Mouse (Mus musculus) monocyte, adult 5-6 weeks (primary cell): ENCODE measurements around the gene Olfr1123. TPM values are rescaled to one million over a fixed set of nuclear protein-coding genes. Genes with fewer than 3 reads are reported as not detected.
"Not testable (repeated sequence)": the region's sequence is repeated elsewhere in the genome, so short reads cannot be mapped to it uniquely, and the experiment has no call there.

Experiments used
- ATAC-seq: fragments of 153-309, 156-312 bp; replicated peaks from 2 replicates; pipeline ENCODE4 v1.8.0; 2017; ENCODE audit warnings: mild to moderate bottlenecking; ENCODE audit not compliant: low TSS enrichment, insufficient number of reproducible peaks, severe bottlenecking, poor library complexity, low FRiP score
- total RNA-seq: library from RNA; stranded (forward); fragments of 200-1000, 200-491, 200-594 nt; gene quantifications from 3 replicates; pipeline ENCODE4 v1.2.3, GENCODE M21; 2017

Olfr1123 gene
- total RNA-seq: not detected in 3 replicates

GRCm38 (mm10) chr2:87416335-87416734, at the start of gene Olfr1123:
Gene Olfr1123, plus strand, starts transcription at chr2:87416635.
- ATAC-seq: no peak

GRCm38 (mm10) chr2:87369595-87369994, 46.8 kb upstream of the Olfr1123 start, which contains the start of gene Olfr1121:
Gene Olfr1121, plus strand, starts transcription at chr2:87369895.
- no peak for ATAC-seq

GRCm38 (mm10) chr2:87371726-87372125, 44.7 kb upstream of the Olfr1123 start:
- ATAC-seq: no peak

- no peak for ATAC-seq
Observed at GRCm38 (mm10) chr2:87383935-87384334, 32.5 kb upstream of the Olfr1123 start.

GRCm38 (mm10) chr2:87385549-87385948, 30.9 kb upstream of the Olfr1123 start, which contains the start of gene Olfr1122:
Gene Olfr1122, plus strand, starts transcription at chr2:87385849.
- no peak for ATAC-seq

GRCm38 (mm10) chr2:87393605-87394004, 22.8 kb upstream of the Olfr1123 start:
- ATAC-seq: not testable (repeated sequence)

GRCm38 (mm10) chr2:87394686-87395085, 21.7 kb upstream of the Olfr1123 start:
- ATAC-seq: not testable (repeated sequence)

- ATAC-seq: no peak
Observed at GRCm38 (mm10) chr2:87429975-87430374, 13.5 kb downstream of the Olfr1123 start, which contains the start of gene Olfr1124. Gene Olfr1124, plus strand, starts transcription at chr2:87430275.

- no peak for ATAC-seq
Observed at GRCm38 (mm10) chr2:87437731-87438130, 21.3 kb downstream of the Olfr1123 start.

- ATAC-seq: no peak
Observed at GRCm38 (mm10) chr2:87453662-87454061, 37.2 kb downstream of the Olfr1123 start, which contains the start of gene Olfr1126. Gene Olfr1126, plus strand, starts transcription at chr2:87453962.

GRCm38 (mm10) chr2:87461769-87462168, 45.3 kb downstream of the Olfr1123 start:
- ATAC-seq: no peak

Other genes starting within 250 kb of the Olfr1123 start
- not detected in 3 replicates for gene Olfr1112, start 228.8 kb upstream of the Olfr1123 start, total RNA-seq
- gene Olfr1113, start 207.7 kb upstream of the Olfr1123 start, total RNA-seq: not detected in 3 replicates
- not detected in 3 replicates for gene Olfr1115, start 168.6 kb upstream of the Olfr1123 start, total RNA-seq
- gene Olfr1116, start 149.1 kb upstream of the Olfr1123 start, total RNA-seq: not detected in 3 replicates
- gene Olfr1118, start 109.1 kb upstream of the Olfr1123 start, total RNA-seq: not detected in 3 replicates
- not detected in 3 replicates for gene Olfr1120, start 61.8 kb upstream of the Olfr1123 start, total RNA-seq
- gene Olfr1121, start 46.7 kb upstream of the Olfr1123 start, total RNA-seq: not detected in 3 replicates
- gene Olfr1122, start 30.8 kb upstream of the Olfr1123 start, total RNA-seq: not detected in 3 replicates
- gene Olfr1124, start 13.6 kb downstream of the Olfr1123 start, total RNA-seq: not detected in 3 replicates
- not detected in 3 replicates for gene Olfr1126, start 37.3 kb downstream of the Olfr1123 start, total RNA-seq
- gene Pramel7, start 80.5 kb downstream of the Olfr1123 start, total RNA-seq: not detected in 3 replicates
- not detected in 3 replicates for gene Pramel6, start 89.9 kb downstream of the Olfr1123 start, total RNA-seq
- not detected in 3 replicates for gene Olfr153, start 115.2 kb downstream of the Olfr1123 start, total RNA-seq
- not detected in 3 replicates for gene Olfr1128, start 128.9 kb downstream of the Olfr1123 start, total RNA-seq
- not detected in 3 replicates for gene Olfr1129, start 157.3 kb downstream of the Olfr1123 start, total RNA-seq
- gene Olfr1130, start 189.6 kb downstream of the Olfr1123 start, total RNA-seq: not detected in 3 replicates
- gene Olfr1131, start 210.5 kb downstream of the Olfr1123 start, total RNA-seq: not detected in 3 replicates
- gene Olfr1132, start 220.9 kb downstream of the Olfr1123 start, total RNA-seq: not detected in 3 replicates
- not detected in 3 replicates for gene Olfr1133, start 230.7 kb downstream of the Olfr1123 start, total RNA-seq
- not detected in 3 replicates for gene Olfr1134, start 241.8 kb downstream of the Olfr1123 start, total RNA-seq